Mouse (Mus musculus) intestine, embryonic 14.5 days (tissue): ENCODE results near the gene Gclc. TPM values are rescaled to one million over a fixed set of nuclear protein-coding genes. Genes with fewer than 3 reads are reported as not detected.
"Not testable (repeated sequence)": the region's sequence is repeated elsewhere in the genome, so short reads cannot be mapped to it uniquely, and the experiment has no call there.

ENCODE experiments used
- ATAC-seq: fragments of 200-750 bp; cut with Nextera tagmentation; replicated peaks from 2 replicates; pipeline ENCODE4 v1.8.0; 2017; ENCODE audit warnings: low read depth, moderate number of reproducible peaks, moderate TSS enrichment, moderate library complexity; ENCODE audit not compliant: low FRiP score, low TSS enrichment
- DNase-seq: peaks from one replicate; pipeline ENCODE4 v3.0.0-alpha.2; 2018; ENCODE audit warnings: low spot score
- H3K27ac ChIP-seq: fragments of 300-500 bp; sonication (generic); 2 replicates; pipeline ENCODE4 v1.5.1; 2014; ENCODE audit warnings: low read depth, mild to moderate bottlenecking, control low read depth
- H3K27me3 ChIP-seq: fragments of 300-500 bp; sonication (generic); replicated peaks from 2 replicates; pipeline ENCODE4 v1.6.1; 2014; ENCODE audit warnings: low read length, control low read depth; ENCODE audit not compliant: control insufficient read depth, insufficient read depth
- H3K36me3 ChIP-seq: fragments of 300-500 bp; sonication (generic); 2 replicates; pipeline ENCODE4 v1.6.1; 2014; ENCODE audit warnings: low read length, control low read depth; ENCODE audit not compliant: control insufficient read depth, insufficient read depth
- H3K4me1 ChIP-seq: fragments of 300-500 bp; sonication (generic); replicated peaks from 2 replicates; pipeline ENCODE4 v1.6.1; 2014; ENCODE audit warnings: low read length, control low read depth, mixed read lengths; ENCODE audit not compliant: control insufficient read depth, insufficient read depth
- H3K4me2 ChIP-seq: fragments of 300-500 bp; sonication (generic); 2 replicates; pipeline ENCODE4 v1.6.1; 2014; ENCODE audit warnings: low read length
- H3K4me3 ChIP-seq: fragments of 300-500 bp; sonication (generic); 2 replicates; pipeline ENCODE4 v1.5.1; 2014; ENCODE audit warnings: low read depth, low read length, control low read depth, mixed read lengths
- H3K9ac ChIP-seq: fragments of 300-500 bp; sonication (generic); 2 replicates; pipeline ENCODE4 v1.6.1; 2014; ENCODE audit warnings: mild to moderate bottlenecking, low read length
- H3K9me3 ChIP-seq: fragments of 300-500 bp; sonication (generic); 2 replicates; pipeline ENCODE4 v1.6.1; 2016; ENCODE audit warnings: low read length, control low read depth; ENCODE audit not compliant: control insufficient read depth
- WGBS: fragments of 180-500 bp; shearing (Covaris S2); extraction: QIAGEN DNeasy Blood & Tissue Kit; methylation state at CpG from one replicate; pipeline ENCODE4 v1.1.7; 2014; 5-methylcytosine and 5-hydroxymethylcytosine counted together
- polyA plus RNA-seq: library from polyadenylated mRNA; unstranded; fragments of >200 nt; fragmentation: Nextera tagmentation; extraction: Ambion mirVana; gene quantifications from 2 replicates; pipeline ENCODE4 v1.2.1, GENCODE M21; 2014

The Gclc gene
- polyA plus RNA-seq, 1 experiment from 2014 or later: 16.4 TPM

DNA sequence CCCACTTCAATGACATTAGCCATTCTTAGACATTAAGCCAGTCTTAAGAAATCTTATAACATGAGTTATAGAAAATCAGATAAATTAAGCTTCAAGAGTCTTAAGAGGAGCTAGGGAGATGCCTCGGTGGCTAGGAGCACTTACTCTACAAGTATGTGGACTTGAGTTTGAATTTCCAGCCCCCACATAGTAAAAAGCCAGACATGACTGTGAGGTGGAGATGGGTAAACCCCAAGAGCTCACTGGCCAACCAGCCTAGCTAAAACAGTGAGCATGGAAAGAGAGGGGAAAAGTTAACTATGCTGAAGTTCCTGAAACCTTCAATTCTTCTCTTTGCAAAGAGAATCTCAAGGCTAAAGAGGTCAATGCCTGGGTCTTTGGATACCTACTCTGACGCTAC is 27.3 kb upstream of the Gclc start:
- Histone ChIP-seq H3K27me3 (no peaks in the 10 kb centered on the region), H3K4me1 (no peaks in the 10 kb centered on the region), H3K9me3 (no peaks in the 10 kb centered on the region), H3K4me3 (no peak overlapping the region), H3K36me3 (no peaks in the 10 kb centered on the region), H3K27ac (no peak overlapping the region), H3K9ac (no peak overlapping the region), H3K4me2 (no peak overlapping the region)
- 90% methylated on average over 2 of the region's 2 CpGs for WGBS
- ATAC-seq (no peak), DNase-seq (no peak)

DNA sequence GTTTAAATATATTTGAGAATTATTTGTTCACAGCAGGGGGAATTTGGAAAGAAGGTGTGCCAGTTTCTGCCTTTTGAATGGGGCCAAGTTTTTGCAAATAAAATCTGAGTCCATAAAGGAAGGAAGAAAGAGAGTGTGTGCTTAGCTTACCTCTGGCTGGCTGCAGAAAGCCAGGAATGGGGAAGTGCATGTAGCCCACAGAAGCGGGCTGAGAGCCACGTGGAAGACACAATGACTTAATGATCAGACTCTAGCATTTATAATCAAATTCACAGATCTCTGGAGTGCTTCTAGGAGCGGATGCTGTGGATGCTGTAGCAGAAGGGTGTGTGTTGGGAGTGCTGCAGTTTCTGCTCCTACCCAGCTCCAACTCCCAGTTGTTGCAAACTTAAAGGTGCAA is 22.3 kb upstream of the Gclc start:
- Histone ChIP-seq H3K36me3 (no peaks in the 10 kb centered on the region), H3K27ac (no peak overlapping the region), H3K4me3 (no peak overlapping the region), H3K9ac (no peak overlapping the region), H3K27me3 (no peaks in the 10 kb centered on the region), H3K9me3 (no peaks in the 10 kb centered on the region), H3K4me1 (no peaks in the 10 kb centered on the region), H3K4me2 (no peak overlapping the region)
- ATAC-seq (no peak), DNase-seq (no peak)
- WGBS: 41% methylated on average over 3 of the region's 3 CpGs

DNA sequence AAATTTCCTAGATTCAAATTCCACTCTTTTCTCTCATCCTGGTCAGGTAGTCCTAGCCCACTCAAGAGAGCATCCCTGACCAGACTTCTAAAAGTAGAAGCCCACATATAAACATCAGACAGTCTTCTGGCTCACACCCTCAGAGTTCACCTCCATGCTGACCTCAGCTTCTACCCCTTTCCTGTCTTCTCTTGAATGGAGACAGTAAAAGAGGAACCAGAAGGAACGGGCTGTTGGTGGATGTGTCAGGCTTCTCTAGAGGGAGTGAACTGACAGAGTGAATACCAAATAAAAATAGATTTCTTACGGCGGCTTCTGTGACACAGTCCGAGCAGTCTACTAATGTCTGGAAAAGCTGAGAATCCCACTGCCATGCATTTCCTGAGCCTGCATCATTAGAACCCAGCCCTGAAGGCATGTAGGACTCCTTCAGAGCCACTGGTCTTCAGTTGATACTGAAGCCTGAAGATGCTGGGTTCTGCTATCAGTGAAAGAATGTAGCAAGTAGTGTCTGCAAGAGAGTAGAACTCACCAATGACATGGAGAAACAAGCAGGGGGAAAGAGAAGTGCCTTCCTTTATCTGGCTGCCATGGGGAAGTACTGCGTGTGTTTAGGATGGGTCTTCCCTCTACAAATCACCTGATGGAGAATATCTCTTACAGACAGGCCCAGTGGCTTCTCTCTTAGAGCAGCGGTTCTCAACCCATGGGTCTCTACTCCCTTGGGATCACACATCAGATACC is 16.9 kb upstream of the Gclc start:
- no peaks in the 10 kb centered on the region for H3K9me3 ChIP-seq
- no peaks in the 10 kb centered on the region for H3K4me1 ChIP-seq
- H3K27ac ChIP-seq: no peak overlapping the region
- H3K4me2 ChIP-seq: no peak overlapping the region
- H3K36me3 ChIP-seq: no peaks in the 10 kb centered on the region
- WGBS: 81% methylated on average over 6 of the region's 6 CpGs
- no peaks in the 10 kb centered on the region for H3K27me3 ChIP-seq
- no peak overlapping the region for H3K4me3 ChIP-seq
- DNase-seq: no peak
- H3K9ac ChIP-seq: no peak overlapping the region
- no peak for ATAC-seq

DNA sequence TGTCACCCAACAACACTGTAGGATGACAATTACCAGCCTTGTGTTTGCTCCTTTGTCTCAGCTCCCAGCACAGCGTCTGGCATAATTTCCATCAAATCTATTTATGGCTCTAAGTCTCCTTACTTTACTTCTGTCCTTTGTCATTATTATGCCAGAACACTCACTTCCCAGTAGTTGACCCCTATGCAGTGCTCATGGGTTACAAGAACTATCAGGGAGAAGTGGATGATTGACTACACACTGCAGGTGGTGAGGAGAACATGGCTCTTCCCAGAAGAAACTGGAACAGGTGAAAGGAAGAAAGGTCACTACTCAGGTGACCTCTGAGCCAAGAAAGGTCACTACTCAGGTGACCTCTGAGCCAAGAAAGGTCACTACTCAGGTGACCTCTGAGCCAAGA is 12.9 kb upstream of the Gclc start:
- Histone ChIP-seq H3K27ac (no peak overlapping the region), H3K4me1 (no peaks in the 10 kb centered on the region; the same call in 1 of the 2 replicates), H3K36me3 (no peaks in the 10 kb centered on the region), H3K9me3 (no peaks in the 10 kb centered on the region), H3K9ac (no peak overlapping the region), H3K27me3 (no peaks in the 10 kb centered on the region), H3K4me3 (no peak overlapping the region), H3K4me2 (no peak overlapping the region)
- 50% methylated on average over 1 of the region's 1 CpGs for WGBS
- no peak for DNase-seq
- no peak for ATAC-seq

DNA sequence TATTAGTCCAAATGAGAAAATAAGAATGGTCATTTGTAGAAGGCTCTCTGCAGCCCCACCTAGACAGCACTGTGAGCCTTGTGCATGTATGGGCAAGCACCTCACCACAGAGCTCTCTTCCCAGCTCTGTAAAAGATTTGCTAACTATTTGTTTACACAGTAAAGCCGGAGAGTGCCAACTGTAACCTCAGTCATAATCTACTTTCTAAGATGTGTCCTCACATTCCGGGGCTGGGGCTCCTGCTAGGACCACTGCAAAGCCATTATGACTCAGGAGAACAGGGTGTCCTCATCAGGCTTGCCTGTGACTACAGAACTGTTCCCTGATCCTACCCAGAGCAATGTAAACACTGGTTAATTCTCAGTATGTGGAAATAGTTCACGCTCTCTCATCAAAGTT is 9.5 kb upstream of the Gclc start:
- no peak for DNase-seq
- H3K27me3 ChIP-seq: no peaks in the 10 kb centered on the region

DNA sequence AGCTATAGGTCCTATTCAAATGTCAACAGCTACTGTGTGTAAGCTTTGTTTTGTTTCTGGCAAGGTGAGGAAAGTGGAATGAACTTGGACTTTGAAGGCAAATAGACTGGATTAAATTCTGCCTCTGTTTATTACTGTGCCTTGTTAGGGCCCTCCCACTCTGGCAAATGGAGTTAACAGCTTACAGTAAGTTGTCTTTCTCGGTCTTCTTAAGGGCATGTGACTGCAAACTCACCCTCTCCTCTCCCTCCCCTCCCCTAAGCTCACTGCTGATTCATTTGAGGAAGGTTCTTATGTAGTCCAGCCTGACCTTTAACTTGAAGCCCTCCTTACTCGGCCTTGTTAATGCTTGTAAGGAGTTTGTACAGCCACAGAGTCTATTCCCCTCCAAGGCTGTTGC is 8.0 kb upstream of the Gclc start:
- no peak overlapping the region for H3K27ac ChIP-seq
- H3K27me3 ChIP-seq: no peaks in the 10 kb centered on the region
- no peak overlapping the region for H3K4me2 ChIP-seq
- DNase-seq (no peak), ATAC-seq (no peak)
- H3K4me3 ChIP-seq: no peak overlapping the region
- no peaks in the 10 kb centered on the region for H3K36me3 ChIP-seq
- H3K4me1 ChIP-seq: peaks cover 3% of the 10 kb centered on the region; the same call in 1 of the 2 replicates
- no peaks in the 10 kb centered on the region for H3K9me3 ChIP-seq
- 39% methylated on average over 2 of the region's 2 CpGs for WGBS
- H3K9ac ChIP-seq: no peak overlapping the region

More for the DNA sequence above, 9.5 kb upstream of the Gclc start:
- H3K4me2 ChIP-seq: no peak overlapping the region
- 28% methylated on average over 3 of the region's 3 CpGs for WGBS
- no peak overlapping the region for H3K4me3 ChIP-seq
- peak; percentile 47; the same call in 1 of the 2 replicates for ATAC-seq
- H3K9ac ChIP-seq: no peak overlapping the region
- H3K36me3 ChIP-seq: no peaks in the 10 kb centered on the region
- H3K27ac ChIP-seq: no peak overlapping the region
- no peaks in the 10 kb centered on the region; the same call in 1 of the 2 replicates for H3K4me1 ChIP-seq
- H3K9me3 ChIP-seq: no peaks in the 10 kb centered on the region

DNA sequence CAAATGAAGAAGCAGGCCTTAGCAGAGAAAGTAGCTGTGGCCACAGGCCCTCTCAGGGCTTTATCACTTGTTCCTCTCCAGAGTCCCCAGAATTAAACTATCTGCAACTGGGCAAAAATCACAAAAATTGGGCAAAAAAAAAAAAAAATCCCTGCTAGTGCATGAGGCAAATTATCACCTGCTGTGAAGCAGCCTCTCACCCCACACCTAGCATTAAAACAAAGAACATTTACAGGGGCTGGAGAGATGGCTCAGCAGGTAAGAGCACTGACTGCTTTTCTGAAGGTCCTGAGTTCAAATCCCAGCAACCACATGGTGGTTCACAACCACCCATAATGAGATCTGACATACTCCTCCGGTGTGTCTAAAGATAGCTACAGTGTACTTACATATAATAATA is 6.0 kb upstream of the Gclc start:
- H3K36me3 ChIP-seq, H3K27me3 ChIP-seq, DNase-seq, H3K4me1 ChIP-seq, ATAC-seq, H3K4me3 ChIP-seq, H3K27ac ChIP-seq, H3K9ac ChIP-seq, H3K4me2 ChIP-seq, H3K9me3 ChIP-seq: not testable (repeated sequence)
- WGBS: 93% methylated on average over 1 of the region's 1 CpGs

DNA sequence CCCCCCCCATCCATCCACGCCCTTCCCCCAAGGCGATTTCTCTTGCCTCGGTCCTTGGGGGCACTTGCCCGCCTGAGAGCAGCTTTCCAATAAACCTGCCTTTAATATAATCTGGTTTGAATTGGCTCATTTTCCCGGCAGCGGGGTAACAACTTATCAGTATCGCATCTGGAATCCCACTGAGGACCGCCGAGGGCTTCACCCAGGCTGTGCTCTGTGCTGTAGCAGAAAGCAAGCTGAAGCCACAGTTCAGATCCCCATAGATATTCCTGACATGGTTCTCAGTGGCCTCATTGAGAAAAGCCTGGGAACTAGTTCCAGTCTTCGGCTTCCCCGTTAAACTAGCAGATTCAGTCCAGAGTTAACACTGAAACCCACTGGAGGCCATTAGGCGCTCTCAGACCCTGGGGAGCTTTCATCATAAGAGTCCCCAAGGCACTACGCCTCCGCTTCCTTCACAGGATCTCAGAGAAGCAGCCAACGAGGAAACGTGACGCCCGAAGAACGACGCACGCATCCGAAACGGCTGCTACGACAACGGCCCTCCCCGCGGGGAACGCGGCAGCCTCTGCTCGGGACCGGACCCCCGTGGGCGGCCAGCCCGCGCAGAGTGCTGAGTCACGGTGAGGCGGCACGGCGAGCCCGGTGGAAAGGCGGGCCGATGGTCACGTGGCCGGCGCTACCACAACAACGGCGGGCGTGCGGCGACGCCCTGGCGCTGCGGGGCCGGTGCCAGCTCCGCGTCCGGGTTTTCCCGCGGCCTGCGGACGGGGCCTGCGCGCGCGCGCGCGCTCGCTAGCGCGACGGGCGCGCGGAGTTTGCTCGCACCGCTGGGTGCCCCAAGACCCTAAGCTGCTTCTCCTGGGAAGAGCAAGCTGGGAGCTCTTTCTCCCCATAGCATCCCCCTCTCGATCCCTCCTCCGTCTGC is 3.9 kb upstream of the Gclc start:
- peak overlapping the region; percentile 80 for H3K27ac ChIP-seq
- peaks cover 9% of the 10 kb centered on the region for H3K4me1 ChIP-seq
- under 1% methylated on average over 71 of the region's 79 CpGs for WGBS
- H3K9ac ChIP-seq: peak overlapping the region; percentile 56
- no peaks in the 10 kb centered on the region for H3K9me3 ChIP-seq
- DNase-seq (peak; percentile 94), ATAC-seq (peak; percentile 82)
- H3K4me3 ChIP-seq: peak overlapping the region; percentile 61
- no peaks in the 10 kb centered on the region for H3K36me3 ChIP-seq
- peak overlapping the region; percentile 86 for H3K4me2 ChIP-seq
- no peaks in the 10 kb centered on the region for H3K27me3 ChIP-seq
